Mouse (Mus musculus): ENCODE data around the gene Larp1.
A peak's percentile ranks its signal among the peaks of the same experiment; 100 is the strongest.

Larp1 gene

DNA sequence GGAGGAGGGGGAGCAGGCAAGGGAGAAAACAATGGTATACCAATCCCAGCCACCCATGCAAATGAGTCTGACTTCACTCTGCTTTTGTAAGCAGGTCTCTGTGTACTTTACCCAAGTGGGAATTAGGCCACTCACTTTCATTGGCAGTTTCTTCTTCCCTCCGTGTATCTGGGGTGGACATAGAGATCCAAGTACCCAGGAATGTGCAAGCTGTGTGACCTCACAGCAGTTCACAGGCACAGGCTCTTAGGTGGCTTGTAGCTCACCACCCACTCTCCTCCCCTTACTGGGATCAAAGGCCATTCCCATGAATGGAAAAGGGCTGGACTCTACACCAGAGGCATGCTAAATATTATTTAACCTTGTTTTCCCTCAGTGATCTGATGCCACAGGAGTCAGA, 10.0 kb upstream of the Larp1 start:
- no peak for DNase-seq (ENCODE audit: extremely low read depth, insufficient read length, low spot score)

- DNase-seq (ENCODE audit: extremely low read depth, insufficient read length, low spot score): no peak
Measured at GRCm38 (mm10) chr11:58003126-58003525, 5.7 kb upstream of the Larp1 start.

DNA sequence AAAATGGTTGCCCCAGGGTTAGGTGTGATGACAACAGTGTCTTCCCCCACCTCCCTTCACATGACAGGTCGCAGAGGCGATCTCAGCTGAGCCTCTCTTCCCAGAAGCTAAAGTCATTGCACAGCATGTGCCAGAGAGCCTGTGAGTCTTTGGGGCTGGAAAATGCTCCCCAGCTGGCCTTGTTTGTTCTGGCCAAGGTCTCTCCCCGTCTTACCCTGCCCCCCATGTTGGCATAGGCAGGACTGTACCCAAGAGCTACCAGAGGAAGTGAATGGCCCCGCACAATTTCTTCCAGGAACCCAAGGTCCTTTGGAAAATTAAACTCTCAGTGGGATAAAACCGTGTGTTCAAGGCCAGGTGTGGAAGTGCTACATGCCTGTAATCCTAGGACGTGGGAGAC, 5.1 kb upstream of the Larp1 start:
- no peak for DNase-seq (ENCODE audit: extremely low read depth, insufficient read length, low spot score)

DNA sequence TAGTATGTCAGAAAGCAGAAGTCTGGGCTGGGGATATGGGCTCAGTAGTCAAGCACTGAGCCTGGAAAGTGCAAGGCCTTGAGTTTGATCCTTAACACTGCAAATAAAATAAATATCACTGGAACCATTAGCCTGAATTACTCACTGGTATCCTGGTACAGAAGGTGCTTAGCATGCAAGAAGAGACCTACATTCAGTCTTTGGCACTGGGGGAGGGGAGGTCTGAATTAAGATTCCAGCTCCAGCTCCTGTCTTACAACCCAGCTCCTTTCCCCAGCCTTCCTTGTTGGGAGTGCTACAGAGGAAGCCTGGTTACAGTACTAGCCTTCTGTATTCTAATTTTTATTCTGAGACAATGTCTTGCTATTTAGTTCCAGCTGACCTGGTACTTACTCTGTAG, 3.8 kb upstream of the Larp1 start:
- DNase-seq (ENCODE audit: extremely low read depth, insufficient read length, low spot score): no peak

DNA sequence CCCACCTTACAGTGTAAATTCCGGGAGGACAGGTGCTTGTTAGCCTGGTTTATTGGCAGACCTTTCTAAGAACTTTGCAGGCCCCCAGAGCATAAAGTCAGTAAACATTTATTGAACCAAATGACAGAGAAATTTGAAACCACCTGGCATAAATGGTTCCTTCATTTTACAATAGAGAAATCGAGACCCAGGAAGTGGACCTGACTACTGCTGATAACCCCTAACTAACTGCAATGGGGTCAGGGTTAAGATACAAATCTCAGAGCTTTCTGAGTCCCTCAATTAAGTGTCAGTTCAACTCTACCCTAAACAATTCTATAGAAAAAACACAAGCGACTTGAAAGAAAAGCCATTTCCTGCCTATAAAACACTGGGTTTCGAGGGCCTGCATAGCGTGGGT, 851 bp upstream of the Larp1 start:
- no peak for DNase-seq (ENCODE audit: extremely low read depth, insufficient read length, low spot score)

DNA sequence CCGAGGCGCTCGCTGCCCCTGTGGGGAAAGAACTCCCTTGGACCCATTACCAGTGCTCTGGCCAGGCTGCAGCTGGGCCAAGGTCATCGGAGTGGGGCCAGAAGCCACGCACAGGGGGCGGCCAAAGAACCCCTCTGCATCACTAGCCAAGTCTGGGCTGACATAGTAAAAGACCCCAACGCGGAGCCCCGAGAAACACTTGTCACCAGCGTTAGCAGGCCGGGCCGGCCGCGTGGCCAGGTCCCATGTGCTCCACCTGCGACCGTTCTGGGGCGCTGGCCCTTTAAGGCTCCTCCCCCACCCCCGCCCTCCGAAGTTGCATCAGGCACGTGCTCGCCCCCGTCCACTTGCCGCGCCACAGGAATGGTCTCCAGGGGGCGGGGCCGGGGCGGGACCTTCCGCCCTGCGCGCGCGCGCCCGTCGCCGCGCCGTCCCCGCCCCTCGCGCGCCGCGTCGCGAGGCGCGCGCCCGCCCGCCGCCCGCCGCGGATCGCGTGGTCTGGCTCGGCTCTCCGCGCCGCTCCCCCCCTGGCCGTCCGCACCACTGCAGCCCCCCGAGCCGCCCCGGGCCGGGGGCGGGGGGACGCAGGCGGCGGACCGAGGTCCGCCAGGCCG, 320 bp upstream of the Larp1 start:
- DNase-seq (ENCODE audit: extremely low read depth, insufficient read length, low spot score): peak; percentile 89

GRCm38 (mm10) chr11:58009516-58010141, 765 bp downstream of the Larp1 start:
- peak; percentile 77 for DNase-seq (ENCODE audit: extremely low read depth, insufficient read length, low spot score)

DNA sequence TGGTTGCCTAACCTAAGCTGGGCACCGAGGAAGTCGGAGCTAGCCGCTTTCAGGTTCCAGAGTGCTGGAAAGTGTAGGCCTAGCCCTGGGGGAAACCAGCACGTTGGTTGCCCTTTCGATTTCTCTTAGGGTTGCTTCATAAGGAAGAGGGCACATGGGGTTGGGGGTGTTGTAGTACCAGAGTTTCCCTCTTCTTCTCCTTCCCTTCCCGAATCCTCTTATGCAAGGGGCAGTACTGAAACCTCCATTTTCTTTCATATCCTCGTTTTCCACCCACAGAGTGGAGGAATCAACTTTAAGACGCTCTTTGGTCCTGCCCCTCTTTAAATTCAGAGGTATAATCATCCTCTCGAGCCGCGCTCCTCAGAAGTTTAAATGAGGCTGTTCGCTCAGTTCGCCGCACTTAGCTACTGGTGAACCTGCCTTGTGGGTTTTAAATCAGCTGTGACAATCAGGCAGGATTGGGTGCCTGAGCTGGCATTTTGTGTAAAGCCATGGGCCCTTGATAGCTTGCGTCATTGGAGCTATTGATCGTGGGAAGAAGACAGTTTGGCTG, 1.4 kb downstream of the Larp1 start:
- peak; percentile 24 for DNase-seq (ENCODE audit: extremely low read depth, insufficient read length, low spot score)

GRCm38 (mm10) chr11:58010930-58011329, 2.1 kb downstream of the Larp1 start:
- no peak for DNase-seq (ENCODE audit: extremely low read depth, insufficient read length, low spot score)

GRCm38 (mm10) chr11:58011813-58012212, 2.9 kb downstream of the Larp1 start:
- no peak for DNase-seq (ENCODE audit: extremely low read depth, insufficient read length, low spot score)

- DNase-seq (ENCODE audit: extremely low read depth, insufficient read length, low spot score): no peak
Measured at GRCm38 (mm10) chr11:58012674-58013073, 3.8 kb downstream of the Larp1 start.

DNA sequence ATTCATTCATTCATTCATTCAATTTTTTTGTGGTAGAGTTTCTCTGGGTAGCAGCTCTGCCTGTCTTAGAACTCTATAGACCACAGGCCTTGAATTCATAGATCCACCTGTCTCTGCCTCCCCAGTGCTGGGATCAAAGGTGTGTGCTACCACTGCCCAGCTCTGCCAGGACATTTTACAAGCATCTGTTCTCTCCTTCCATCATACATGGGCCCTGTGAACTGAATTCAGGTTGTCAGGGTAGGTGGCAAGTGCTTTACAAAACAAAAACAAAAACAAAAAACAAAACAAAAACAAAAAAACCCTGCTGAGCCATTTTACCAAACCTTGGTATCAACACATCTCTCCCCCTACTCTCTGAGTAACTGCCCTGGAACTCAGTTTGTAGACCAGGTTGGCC, 4.2 kb downstream of the Larp1 start:
- DNase-seq (ENCODE audit: extremely low read depth, insufficient read length, low spot score): no peak

DNA sequence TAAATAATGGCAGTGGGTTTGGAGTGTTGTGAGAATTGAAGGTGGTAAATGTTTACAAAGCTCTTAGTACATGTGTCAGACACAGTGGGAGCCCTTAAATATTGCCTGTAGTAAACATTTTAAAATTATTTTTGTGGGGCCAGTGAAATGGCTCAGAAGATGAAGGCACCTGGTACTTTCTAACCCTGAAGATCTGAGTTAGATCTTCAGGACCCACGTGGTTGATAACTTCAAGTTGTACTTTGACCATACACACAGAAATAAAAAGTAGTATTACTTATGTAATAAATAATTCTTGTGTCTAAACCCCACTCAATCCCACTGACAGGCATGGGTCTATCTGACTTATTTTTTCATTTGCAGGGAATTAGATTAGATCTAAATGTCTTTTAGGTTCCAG, 5.7 kb downstream of the Larp1 start:
- DNase-seq (ENCODE audit: extremely low read depth, insufficient read length, low spot score): no peak

GRCm38 (mm10) chr11:58015339-58015738, 6.5 kb downstream of the Larp1 start:
- no peak for DNase-seq (ENCODE audit: extremely low read depth, insufficient read length, low spot score)

DNA sequence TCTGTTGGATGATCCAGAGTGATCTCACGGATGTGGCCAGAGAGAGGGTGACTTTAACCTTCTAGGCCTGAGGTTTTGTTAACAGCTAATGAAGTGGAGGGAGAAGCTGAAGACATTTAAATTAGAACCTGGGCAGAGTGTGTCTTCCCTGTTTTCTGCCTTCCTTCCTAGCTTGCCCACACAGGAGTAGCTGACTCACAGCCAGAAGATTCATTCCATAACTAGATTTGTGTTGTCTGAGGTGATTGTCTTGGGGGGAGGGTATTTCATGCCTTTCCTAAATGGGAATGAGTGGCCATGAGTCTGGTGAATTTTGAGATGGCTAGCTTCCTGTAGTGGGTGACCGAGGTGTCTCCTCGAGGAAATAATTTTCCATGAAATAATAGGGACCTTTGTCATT, 7.5 kb downstream of the Larp1 start:
- no peak for DNase-seq (ENCODE audit: extremely low read depth, insufficient read length, low spot score)

DNA sequence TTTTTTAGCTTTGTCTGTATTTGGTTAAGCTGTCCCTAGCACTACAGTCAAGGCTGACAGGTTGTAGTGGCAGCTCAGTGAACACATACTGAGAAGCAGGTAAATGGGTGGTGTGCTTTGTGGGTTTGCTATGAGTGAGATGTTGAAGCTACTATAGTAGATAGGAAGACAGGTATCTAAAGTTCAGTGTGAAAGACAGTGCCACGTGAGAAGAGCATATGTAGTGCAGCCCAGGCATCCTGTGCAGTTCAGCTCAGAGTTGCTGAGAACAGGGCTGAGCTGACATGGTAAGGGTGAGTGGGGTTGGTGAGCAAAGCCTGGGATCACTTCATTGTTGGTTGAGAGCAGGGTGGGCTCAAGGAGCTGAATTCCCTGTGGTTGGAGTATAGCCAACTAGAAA, 8.6 kb downstream of the Larp1 start:
- no peak for DNase-seq (ENCODE audit: extremely low read depth, insufficient read length, low spot score)

DNA sequence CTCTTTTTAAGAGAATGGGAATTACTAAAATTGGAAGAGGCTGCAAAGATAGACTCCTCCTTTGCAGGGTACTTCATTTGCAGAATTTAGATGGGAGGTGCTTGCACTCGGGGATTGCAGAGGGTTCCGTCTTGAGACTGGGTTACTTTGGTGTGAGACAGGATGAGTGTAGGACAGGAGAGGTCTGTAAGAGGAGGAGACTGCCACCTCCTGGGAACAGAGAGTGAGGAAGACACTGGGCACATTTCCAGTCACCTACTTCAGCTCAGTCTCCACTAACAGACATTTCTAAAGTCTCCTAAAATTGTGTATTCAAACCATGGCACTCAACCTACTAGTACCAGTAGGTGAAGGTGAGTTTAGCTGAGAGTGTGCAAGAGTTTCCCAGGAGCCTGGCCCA, 9.4 kb downstream of the Larp1 start:
- no peak for DNase-seq (ENCODE audit: extremely low read depth, insufficient read length, low spot score)

DNA sequence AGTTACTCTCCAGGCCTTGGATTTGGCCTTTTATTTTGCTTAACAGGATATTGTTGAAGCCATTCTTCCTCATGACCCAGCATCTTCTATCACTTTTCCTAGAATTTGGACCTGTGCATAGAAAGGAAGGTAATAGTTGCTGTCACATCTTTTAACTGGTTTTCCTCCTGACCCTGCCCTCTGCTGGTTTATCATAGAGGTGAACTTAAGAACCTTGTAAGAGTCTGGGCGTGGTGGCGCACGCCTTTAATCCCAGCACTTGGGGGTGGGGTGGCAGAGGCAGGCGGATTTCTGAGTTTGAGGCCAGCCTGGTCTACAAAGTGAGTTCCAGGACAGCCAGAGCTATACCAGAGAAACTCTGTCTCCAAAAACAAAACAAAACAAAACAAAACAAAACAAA, 9.8 kb downstream of the Larp1 start:
- no peak for DNase-seq (ENCODE audit: extremely low read depth, insufficient read length, low spot score)

- DNase-seq (ENCODE audit: extremely low read depth, insufficient read length, low spot score): no peak
Measured at GRCm38 (mm10) chr11:58021095-58021494, 12.2 kb downstream of the Larp1 start.

DNA sequence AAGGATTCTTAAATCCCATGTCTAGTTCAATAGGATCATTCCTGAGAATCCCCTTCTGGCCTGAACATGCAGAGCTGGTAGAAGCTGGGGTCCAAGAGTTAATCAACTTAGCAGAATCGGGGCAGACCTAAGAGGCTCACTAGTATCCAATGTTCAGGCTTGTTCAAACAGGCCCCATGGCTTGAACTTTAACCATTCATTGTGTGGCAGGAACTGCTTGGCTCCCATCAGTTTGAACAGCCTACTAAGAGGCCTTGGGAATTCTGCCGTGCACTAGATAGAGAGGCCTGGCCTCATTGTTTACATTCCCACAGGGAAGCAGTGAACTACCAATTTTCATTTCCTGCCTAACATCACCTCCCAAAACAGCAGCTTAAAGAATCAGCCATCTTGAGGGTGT, 12.8 kb downstream of the Larp1 start:
- DNase-seq (ENCODE audit: extremely low read depth, insufficient read length, low spot score): no peak

GRCm38 (mm10) chr11:58024271-58024670, 15.4 kb downstream of the Larp1 start:
- peak; percentile 27 for DNase-seq (ENCODE audit: extremely low read depth, insufficient read length, low spot score)

GRCm38 (mm10) chr11:58024671-58025070, 15.8 kb downstream of the Larp1 start:
- DNase-seq (ENCODE audit: extremely low read depth, insufficient read length, low spot score): peak; percentile 36

DNA sequence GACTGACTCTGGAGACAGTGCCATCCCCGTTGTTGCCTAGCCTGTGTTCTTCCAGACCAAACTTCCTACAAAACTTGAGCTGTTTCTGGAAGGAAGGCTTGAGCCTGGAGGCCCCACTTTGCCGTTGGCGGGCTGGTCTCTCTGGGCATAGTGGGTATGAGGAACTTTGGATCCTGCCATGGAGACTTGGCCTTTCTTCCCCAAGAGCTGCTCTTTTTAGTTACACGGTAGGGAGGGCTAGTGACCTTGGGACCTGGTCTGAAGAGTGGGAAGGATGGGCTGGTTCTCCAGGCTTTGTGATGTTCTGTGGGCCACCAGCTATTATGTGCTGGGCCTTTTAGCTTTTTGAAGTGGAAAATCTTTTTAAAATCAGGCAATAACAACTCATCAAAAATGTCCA, 17.0 kb downstream of the Larp1 start:
- DNase-seq (ENCODE audit: extremely low read depth, insufficient read length, low spot score): no peak
